Mouse (Mus musculus): ENCODE measurements at regions not wholly inside any gene's neighbourhood (a gene's known extent, or its start where the extent isn't known, plus 50 kb on each side); places are given as distances from the start of the nearest gene placed in this dataset.

- DNase-seq (ENCODE audit: low spot score): no peak
- Histone ChIP-seq H3K9ac (ENCODE audit: low read length) (no peak overlapping the region), H3K36me3 (ENCODE audit: control insufficient read depth, insufficient read depth, low read length) (no peaks in the 10 kb centered on the region), H3K27me3 (ENCODE audit: control insufficient read depth, insufficient read depth, low read length) (no peaks in the 10 kb centered on the region), H3K4me2 (ENCODE audit: low read depth) (no peak overlapping the region), H3K27ac (ENCODE audit: low read depth, low read length) (no peak overlapping the region), H3K9me3 (ENCODE audit: control insufficient read depth, low read length) (no peaks in the 10 kb centered on the region), H3K4me3 (ENCODE audit: low read depth, low read length) (no peak overlapping the region), H3K4me1 (ENCODE audit: control insufficient read depth, insufficient read depth, low read length) (no peaks in the 10 kb centered on the region)
- ATAC-seq (ENCODE audit: insufficient read depth, low FRiP score, low TSS enrichment): no peak
- 79% methylated on average over 9 of the region's 9 CpGs for WGBS
Observed at GRCm38 (mm10) chr3:137728689-137729088, 57.4 kb downstream of the Gm21962 start.

- Histone ChIP-seq H3K4me2 (ENCODE audit: low read depth) (no peak overlapping the region), H3K4me1 (ENCODE audit: control insufficient read depth, insufficient read depth, low read length) (no peaks in the 10 kb centered on the region), H3K9me3 (ENCODE audit: control insufficient read depth, low read length) (no peaks in the 10 kb centered on the region), H3K27ac (ENCODE audit: low read depth, low read length) (no peak overlapping the region), H3K4me3 (ENCODE audit: low read depth, low read length) (no peak overlapping the region), H3K27me3 (ENCODE audit: control insufficient read depth, insufficient read depth, low read length) (no peaks in the 10 kb centered on the region), H3K36me3 (ENCODE audit: control insufficient read depth, insufficient read depth, low read length) (no peaks in the 10 kb centered on the region), H3K9ac (ENCODE audit: low read length) (no peak overlapping the region)
- ATAC-seq (ENCODE audit: insufficient read depth, low FRiP score, low TSS enrichment) (no peak), DNase-seq (ENCODE audit: low spot score) (no peak)
- 78% methylated on average over 7 of the region's 7 CpGs for WGBS
Observed at GRCm38 (mm10) chr3:137729421-137729820, 58.1 kb downstream of the Gm21962 start.

GRCm38 (mm10) chr3:137737222-137737800 lies 66.0 kb downstream of the Gm21962 start:
- no peak for DNase-seq (ENCODE audit: low spot score)
- Histone ChIP-seq H3K4me2 (ENCODE audit: low read depth) (no peak overlapping the region), H3K36me3 (ENCODE audit: control insufficient read depth, insufficient read depth, low read length) (no peaks in the 10 kb centered on the region), H3K27ac (ENCODE audit: low read depth, low read length) (no peak overlapping the region), H3K4me3 (ENCODE audit: low read depth, low read length) (no peak overlapping the region), H3K9ac (ENCODE audit: low read length) (no peak overlapping the region), H3K4me1 (ENCODE audit: control insufficient read depth, insufficient read depth, low read length) (0 out of 2 replicates have a peak, but pooled peaks cover 3% of the 10 kb centered on the region), H3K27me3 (ENCODE audit: control insufficient read depth, insufficient read depth, low read length) (no peaks in the 10 kb centered on the region), H3K9me3 (ENCODE audit: control insufficient read depth, low read length) (no peaks in the 10 kb centered on the region)
- 33% methylated on average over 12 of the region's 12 CpGs for WGBS
- ATAC-seq (ENCODE audit: insufficient read depth, low FRiP score, low TSS enrichment): peak; percentile 82

DNA sequence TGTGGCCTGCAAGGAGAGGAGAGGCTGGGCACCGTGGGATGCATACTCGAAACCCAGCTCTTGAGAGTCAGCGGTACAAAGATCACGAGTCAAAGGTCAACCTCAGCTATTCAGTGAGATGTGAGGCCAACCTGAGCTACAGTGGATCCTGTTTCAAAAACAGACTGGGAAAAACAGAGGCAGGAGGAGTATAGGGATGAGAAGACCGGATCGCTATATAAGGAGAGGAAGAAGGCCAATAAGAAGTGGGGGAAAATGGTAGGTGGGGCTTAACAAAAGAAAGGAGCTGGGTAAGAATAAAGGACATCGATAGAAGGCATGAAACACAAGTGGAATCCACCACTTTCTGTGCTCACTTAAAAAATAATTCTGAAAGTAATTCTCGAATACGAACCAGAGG lies 70.2 kb downstream of the Gm21962 start:
- Histone ChIP-seq H3K9me3 (ENCODE audit: control insufficient read depth, low read length) (no peaks in the 10 kb centered on the region), H3K36me3 (ENCODE audit: control insufficient read depth, insufficient read depth, low read length) (no peaks in the 10 kb centered on the region), H3K27ac (ENCODE audit: low read depth, low read length) (no peak overlapping the region), H3K9ac (ENCODE audit: low read length) (no peak overlapping the region), H3K4me3 (ENCODE audit: low read depth, low read length) (no peak overlapping the region), H3K4me2 (ENCODE audit: low read depth) (no peak overlapping the region), H3K4me1 (ENCODE audit: control insufficient read depth, insufficient read depth, low read length) (0 out of 2 replicates have a peak, but pooled peaks cover 3% of the 10 kb centered on the region), H3K27me3 (ENCODE audit: control insufficient read depth, insufficient read depth, low read length) (no peaks in the 10 kb centered on the region)
- ATAC-seq (ENCODE audit: insufficient read depth, low FRiP score, low TSS enrichment) (no peak), DNase-seq (ENCODE audit: low spot score) (no peak)
- 78% methylated on average over 9 of the region's 9 CpGs for WGBS

GRCm38 (mm10) chr3:137742119-137742518 lies 70.8 kb downstream of the Gm21962 start:
- no peak overlapping the region for H3K4me3 ChIP-seq (ENCODE audit: low read depth, low read length)
- 81% methylated on average over 4 of the region's 4 CpGs for WGBS
- H3K9ac ChIP-seq (ENCODE audit: low read length): no peak overlapping the region
- ATAC-seq (ENCODE audit: insufficient read depth, low FRiP score, low TSS enrichment) (no peak), DNase-seq (ENCODE audit: low spot score) (no peak)
- no peak overlapping the region for H3K4me2 ChIP-seq (ENCODE audit: low read depth)
- no peaks in the 10 kb centered on the region for H3K27me3 ChIP-seq (ENCODE audit: control insufficient read depth, insufficient read depth, low read length)
- 0 out of 2 replicates have a peak, but pooled peaks cover 3% of the 10 kb centered on the region for H3K4me1 ChIP-seq (ENCODE audit: control insufficient read depth, insufficient read depth, low read length)
- no peaks in the 10 kb centered on the region for H3K9me3 ChIP-seq (ENCODE audit: control insufficient read depth, low read length)
- H3K36me3 ChIP-seq (ENCODE audit: control insufficient read depth, insufficient read depth, low read length): no peaks in the 10 kb centered on the region
- H3K27ac ChIP-seq (ENCODE audit: low read depth, low read length): no peak overlapping the region

DNA sequence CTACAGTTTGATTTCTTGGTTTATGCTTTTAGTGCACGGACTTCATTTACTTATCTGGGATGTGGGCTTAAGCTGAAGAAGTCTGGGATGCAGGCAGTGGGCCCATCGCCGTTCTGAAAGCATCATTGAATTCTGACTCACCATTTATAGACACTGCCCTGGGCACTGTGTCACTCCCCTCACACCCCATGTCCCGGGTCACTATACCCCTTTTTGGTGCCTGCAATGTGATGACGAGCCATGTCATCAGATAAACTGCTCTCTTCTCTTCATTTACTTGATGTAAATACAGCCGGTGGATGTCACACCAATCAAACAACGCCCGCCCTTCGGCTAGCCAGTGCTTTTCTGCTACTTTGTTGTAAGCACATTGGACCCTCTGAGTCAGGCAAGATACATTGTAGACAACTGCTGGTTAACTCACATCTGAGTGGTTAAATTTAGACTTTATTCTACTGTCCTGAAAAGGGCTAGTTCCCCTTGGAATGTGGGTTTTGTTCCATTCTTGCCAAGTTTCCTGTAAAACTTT lies 80.5 kb downstream of the Gm21962 start:
- Histone ChIP-seq H3K36me3 (ENCODE audit: control insufficient read depth, insufficient read depth, low read length) (no peaks in the 10 kb centered on the region), H3K4me3 (ENCODE audit: low read depth, low read length) (no peak overlapping the region), H3K27me3 (ENCODE audit: control insufficient read depth, insufficient read depth, low read length) (no peaks in the 10 kb centered on the region), H3K9ac (ENCODE audit: low read length) (no peak overlapping the region), H3K27ac (ENCODE audit: low read depth, low read length) (no peak overlapping the region), H3K4me2 (ENCODE audit: low read depth) (no peak overlapping the region), H3K9me3 (ENCODE audit: control insufficient read depth, low read length) (no peaks in the 10 kb centered on the region), H3K4me1 (ENCODE audit: control insufficient read depth, insufficient read depth, low read length) (no peaks in the 10 kb centered on the region)
- WGBS: 92% methylated on average over 9 of the region's 9 CpGs
- no peak for DNase-seq (ENCODE audit: low spot score)
- ATAC-seq (ENCODE audit: insufficient read depth, low FRiP score, low TSS enrichment): no peak

DNA sequence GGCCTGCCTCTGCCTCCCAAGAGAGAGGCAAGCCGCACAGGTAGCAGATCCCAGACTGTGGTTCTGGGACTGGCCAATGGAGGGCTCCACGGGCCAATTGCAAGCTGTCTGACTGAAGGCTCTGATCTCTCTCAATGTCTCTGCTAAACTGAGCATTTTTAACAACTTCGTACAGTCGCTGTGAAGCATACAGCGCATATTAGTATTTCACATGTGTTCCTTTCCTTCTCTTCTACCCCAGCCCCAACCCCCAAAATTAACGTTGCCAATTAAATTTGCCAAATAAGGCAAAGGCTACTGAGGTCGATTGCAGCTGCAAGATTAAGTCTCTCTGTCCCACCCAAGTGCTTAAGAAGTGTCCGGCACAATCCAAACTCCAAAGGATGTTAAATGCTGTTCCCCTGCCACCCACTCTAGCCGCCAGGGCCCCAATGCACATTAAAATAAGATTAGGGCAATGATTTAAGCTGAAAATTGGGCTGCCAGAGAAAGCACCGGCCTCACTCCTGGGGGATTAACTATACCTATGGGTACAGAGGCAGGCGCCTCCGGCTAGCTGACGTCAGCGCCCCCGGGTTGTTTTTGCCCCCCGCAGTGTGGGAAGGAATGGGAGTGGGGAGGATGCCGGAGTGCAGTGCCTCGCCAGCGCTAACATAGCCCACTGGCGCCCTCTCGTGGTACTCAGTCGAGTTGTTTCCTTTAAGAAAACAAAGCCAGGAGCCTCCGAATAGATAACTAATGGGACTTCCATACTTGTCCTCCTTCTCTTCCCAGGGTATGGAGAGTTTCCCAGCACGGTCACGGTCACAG lies 81.3 kb downstream of the Gm21962 start:
- Histone ChIP-seq H3K27me3 (ENCODE audit: control insufficient read depth, insufficient read depth, low read length) (no peaks in the 10 kb centered on the region), H3K4me2 (ENCODE audit: low read depth) (peak overlapping the region; percentile 49), H3K9ac (ENCODE audit: low read length) (no peak overlapping the region), H3K4me3 (ENCODE audit: low read depth, low read length) (no peak overlapping the region), H3K36me3 (ENCODE audit: control insufficient read depth, insufficient read depth, low read length) (no peaks in the 10 kb centered on the region), H3K9me3 (ENCODE audit: control insufficient read depth, low read length) (no peaks in the 10 kb centered on the region), H3K4me1 (ENCODE audit: control insufficient read depth, insufficient read depth, low read length) (no peaks in the 10 kb centered on the region), H3K27ac (ENCODE audit: low read depth, low read length) (no peak overlapping the region)
- 21% methylated on average over 25 of the region's 25 CpGs for WGBS
- ATAC-seq (ENCODE audit: insufficient read depth, low FRiP score, low TSS enrichment) (peak; percentile 83), DNase-seq (ENCODE audit: low spot score) (peak; percentile 87)

DNA sequence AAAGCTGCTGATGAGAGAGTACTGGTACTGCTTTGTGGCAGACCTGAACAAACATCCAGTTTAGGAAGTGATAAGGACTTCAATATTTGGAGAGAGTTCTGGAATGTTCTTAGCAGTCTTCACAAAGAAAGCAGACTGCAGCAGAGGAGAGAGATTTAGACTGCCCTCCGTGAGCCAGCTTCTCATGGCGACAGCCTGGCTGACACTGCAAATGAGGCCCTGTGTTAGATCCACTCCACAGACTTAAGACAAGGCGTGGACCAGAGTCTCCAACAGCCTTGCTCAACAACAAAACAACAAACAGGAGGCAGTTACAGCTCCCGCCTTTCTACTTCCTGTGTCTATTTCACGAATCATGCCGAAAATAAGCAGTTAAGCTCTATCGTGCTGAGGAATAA lies 81.9 kb downstream of the Gm21962 start:
- no peak for DNase-seq (ENCODE audit: low spot score)
- Histone ChIP-seq H3K4me1 (ENCODE audit: control insufficient read depth, insufficient read depth, low read length) (no peaks in the 10 kb centered on the region), H3K4me3 (ENCODE audit: low read depth, low read length) (no peak overlapping the region), H3K9me3 (ENCODE audit: control insufficient read depth, low read length) (no peaks in the 10 kb centered on the region), H3K36me3 (ENCODE audit: control insufficient read depth, insufficient read depth, low read length) (no peaks in the 10 kb centered on the region), H3K4me2 (ENCODE audit: low read depth) (no peak overlapping the region), H3K27me3 (ENCODE audit: control insufficient read depth, insufficient read depth, low read length) (no peaks in the 10 kb centered on the region), H3K9ac (ENCODE audit: low read length) (no peak overlapping the region), H3K27ac (ENCODE audit: low read depth, low read length) (no peak overlapping the region)
- ATAC-seq (ENCODE audit: insufficient read depth, low FRiP score, low TSS enrichment): peak; percentile 10; the same call in 1 of the 2 replicates
- WGBS: 71% methylated on average over 7 of the region's 7 CpGs

DNA sequence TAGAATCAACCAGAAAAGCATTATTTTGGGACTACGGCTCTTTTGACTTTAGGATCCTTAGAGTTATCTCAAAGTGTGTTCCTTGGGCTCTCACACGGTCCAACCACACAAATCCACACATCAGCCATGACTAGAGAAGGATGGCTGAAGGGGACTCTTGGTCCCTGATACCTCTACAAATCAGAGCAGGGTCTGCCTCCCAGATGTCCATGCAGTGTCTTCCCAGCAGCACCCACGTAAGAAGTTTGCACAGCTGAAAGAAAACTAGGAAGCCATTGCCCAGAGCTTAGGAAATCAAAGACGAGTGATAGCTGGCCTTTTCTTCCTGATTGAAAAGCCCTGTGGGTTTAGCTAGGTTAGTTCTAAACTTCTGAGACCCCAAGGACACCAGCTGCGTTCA lies 84.1 kb downstream of the Gm21962 start:
- no peaks in the 10 kb centered on the region for H3K9me3 ChIP-seq (ENCODE audit: control insufficient read depth, low read length)
- H3K4me3 ChIP-seq (ENCODE audit: low read depth, low read length): no peak overlapping the region
- 88% methylated on average over 5 of the region's 5 CpGs for WGBS
- ATAC-seq (ENCODE audit: insufficient read depth, low FRiP score, low TSS enrichment) (no peak), DNase-seq (ENCODE audit: low spot score) (no peak)
- H3K4me2 ChIP-seq (ENCODE audit: low read depth): no peak overlapping the region
- H3K9ac ChIP-seq (ENCODE audit: low read length): no peak overlapping the region
- no peak overlapping the region for H3K27ac ChIP-seq (ENCODE audit: low read depth, low read length)
- no peaks in the 10 kb centered on the region for H3K4me1 ChIP-seq (ENCODE audit: control insufficient read depth, insufficient read depth, low read length)
- no peaks in the 10 kb centered on the region for H3K36me3 ChIP-seq (ENCODE audit: control insufficient read depth, insufficient read depth, low read length)
- no peaks in the 10 kb centered on the region for H3K27me3 ChIP-seq (ENCODE audit: control insufficient read depth, insufficient read depth, low read length)
